Mouse (Mus musculus): Measurements from ENCODE around the gene Ivd. TPM values are rescaled to one million over a fixed set of nuclear protein-coding genes. Genes with fewer than 3 reads are reported as not detected.

Gene Ivd
- 36.8 TPM for polyA plus RNA-seq (2021)

- ChIA-PET POLR2A (interaction anchor here (0.6 to 1.2 kb wide), 3 partner anchors 20 to 115 kb away, joined by 3 to 6 read pairs (median 4); no protein-coding TSS in a partner anchor), CTCF (interaction anchor here (0.9 kb wide), 1 partner anchor 48 kb away, joined by 3 read pairs; the partner anchor contains the start of gene Knstrn)
- ATAC-seq (peak; percentile 92), DNase-seq (ENCODE audit: low read depth, low spot score) (peak; percentile 44)
- in situ Hi-C loops (cut with MboI; ENCODE audit: low pct_unique_long_range_greater_than_20kb): no loop called here
- no peak for TF ChIP-seq CTCF (IDR thresholded peaks at IDR 0.05)
- no peaks in the 10 kb centered on the region for H3K27me3 ChIP-seq
Measured at GRCm38 (mm10) chr2:118861454-118862339, at the start of gene Ivd. Gene Ivd, plus strand, starts transcription at chr2:118861954.

DNA sequence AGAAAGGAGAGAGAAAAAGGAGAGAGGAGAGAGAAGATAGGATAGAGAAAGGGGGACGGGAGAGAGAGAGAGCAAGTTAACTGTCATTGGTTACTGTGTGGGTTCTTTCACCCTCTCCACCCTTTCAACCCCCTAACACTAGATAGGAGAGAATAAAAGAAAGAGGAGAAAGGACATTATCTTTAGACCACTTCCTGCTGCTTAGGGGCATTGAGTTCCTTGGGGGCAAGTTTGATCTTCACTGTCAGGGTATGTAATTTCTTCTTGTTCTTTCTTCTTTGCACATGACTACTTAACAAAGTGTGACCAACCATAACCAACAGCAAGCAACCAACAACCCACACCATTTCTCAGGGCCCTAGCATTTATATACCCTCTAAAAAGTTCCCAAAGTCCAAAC, 49.0 kb upstream of the Ivd start:
- DNase-seq (ENCODE audit: low read depth, low spot score) (no peak), ATAC-seq (no peak)
- ChIA-PET POLR2A (no interaction called here), CTCF (no interaction called here)
- no peak for TF ChIP-seq CTCF (IDR thresholded peaks at IDR 0.05)
- H3K27me3 ChIP-seq: peaks cover 3% of the 10 kb centered on the region
- in situ Hi-C loops (cut with MboI; ENCODE audit: low pct_unique_long_range_greater_than_20kb): no loop called here

DNA sequence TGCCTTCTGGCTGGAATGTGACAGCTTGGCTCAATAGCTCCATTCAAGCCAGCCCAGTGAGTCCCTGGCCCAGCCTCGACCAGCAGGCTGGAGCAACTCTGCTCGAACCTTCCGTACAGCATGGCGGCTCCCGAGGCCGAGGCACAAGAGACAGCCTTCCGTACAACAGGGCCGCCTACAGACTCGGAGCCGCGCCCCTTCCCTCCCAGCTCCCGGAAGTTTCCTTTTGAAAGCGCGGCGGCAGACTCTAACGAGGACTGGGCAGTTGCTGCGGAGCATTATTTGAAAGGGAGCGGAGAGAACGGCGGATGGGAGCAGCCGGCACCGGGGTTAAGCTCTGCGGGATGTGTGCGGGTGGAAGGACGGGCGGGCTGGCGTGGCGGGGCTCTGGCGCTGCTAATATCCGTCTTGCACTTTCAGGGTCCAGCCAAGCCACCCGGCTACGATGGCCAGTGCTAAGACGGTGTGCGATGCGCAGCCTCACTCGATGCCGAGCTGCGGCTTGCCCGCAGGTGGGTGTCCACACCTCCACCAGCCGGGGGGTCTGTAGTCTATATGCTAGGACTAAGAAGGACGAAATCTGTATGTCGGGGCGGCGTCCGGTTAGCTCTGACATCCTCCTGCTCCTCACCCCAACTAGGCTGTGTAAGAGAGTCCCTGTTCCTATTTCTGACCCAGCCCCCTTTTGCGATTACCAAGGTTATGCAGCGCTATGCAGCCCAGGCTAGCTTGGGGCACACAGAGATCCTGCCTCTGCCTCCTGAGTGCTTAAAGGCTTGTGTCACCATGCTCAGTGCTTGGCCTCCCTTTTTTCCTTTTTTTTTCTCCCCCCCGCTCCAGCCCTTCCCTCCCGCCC, 47.5 kb upstream of the Ivd start, which contains the start of gene Knstrn:
TSS of gene Knstrn (plus strand) at position 23 of the 856 bp plus-strand sequence.
- ATAC-seq (peak; percentile 88), DNase-seq (ENCODE audit: low read depth, low spot score) (peak; percentile 20)
- TF ChIP-seq CTCF (IDR thresholded peaks at IDR 0.05): no peak
- in situ Hi-C loops (cut with MboI; ENCODE audit: low pct_unique_long_range_greater_than_20kb): no loop called here
- ChIA-PET POLR2A (interaction anchor here (1.0 kb wide), 1 partner anchor 51 kb away, joined by 3 read pairs; the partner anchor contains the start of gene Ccdc9b), CTCF (interaction anchor here (1.0 to 1.5 kb wide), 2 partner anchors 48 to 50 kb away, joined by 3 read pairs; partner anchors contain the start of gene Ivd)
- peaks cover 3% of the 10 kb centered on the region for H3K27me3 ChIP-seq

- ChIA-PET POLR2A (no interaction called here), CTCF (no interaction called here)
- DNase-seq (ENCODE audit: low read depth, low spot score): no peak
- H3K27me3 ChIP-seq: no peaks in the 10 kb centered on the region
- ATAC-seq: no peak
- in situ Hi-C loops (cut with MboI; ENCODE audit: low pct_unique_long_range_greater_than_20kb): no loop called here
- no peak for TF ChIP-seq CTCF (IDR thresholded peaks at IDR 0.05)
Measured at GRCm38 (mm10) chr2:118822800-118823199, 39.0 kb upstream of the Ivd start.

DNA sequence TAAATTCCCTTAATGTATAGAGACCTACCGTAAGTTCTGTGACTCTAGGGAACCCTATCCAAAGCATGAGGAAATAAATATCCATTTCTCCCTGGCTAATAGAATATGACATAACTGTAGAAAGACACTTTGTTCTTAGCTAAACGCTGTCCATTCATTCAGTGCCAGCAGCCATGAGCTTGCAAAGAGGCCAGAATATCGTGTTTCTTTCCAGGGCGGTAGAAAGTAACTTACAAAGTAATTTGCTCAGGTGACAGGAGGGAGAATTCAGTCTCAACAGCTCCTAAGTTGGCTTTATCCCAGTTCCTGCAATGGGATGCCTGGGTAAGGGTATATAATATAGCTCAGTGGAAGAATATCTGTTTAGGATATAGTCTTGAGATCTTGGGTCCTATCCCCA, 37.4 kb upstream of the Ivd start:
- ChIA-PET CTCF (no interaction called here), POLR2A (no interaction called here)
- ATAC-seq (no peak), DNase-seq (ENCODE audit: low read depth, low spot score) (no peak)
- no peak for TF ChIP-seq CTCF (IDR thresholded peaks at IDR 0.05)
- H3K27me3 ChIP-seq: no peaks in the 10 kb centered on the region
- in situ Hi-C loops (cut with MboI; ENCODE audit: low pct_unique_long_range_greater_than_20kb): no loop called here

- no peak for TF ChIP-seq CTCF (IDR thresholded peaks at IDR 0.05)
- no peak for ATAC-seq
- no peaks in the 10 kb centered on the region for H3K27me3 ChIP-seq
- in situ Hi-C loops (cut with MboI; ENCODE audit: low pct_unique_long_range_greater_than_20kb): no loop called here
- no peak for DNase-seq (ENCODE audit: low read depth, low spot score)
- ChIA-PET CTCF (no interaction called here), POLR2A (no interaction called here)
Measured at GRCm38 (mm10) chr2:118829096-118829495, 32.7 kb upstream of the Ivd start.

- no peak for ATAC-seq
- no peak for TF ChIP-seq CTCF (IDR thresholded peaks at IDR 0.05)
- no peaks in the 10 kb centered on the region for H3K27me3 ChIP-seq
- no peak for DNase-seq (ENCODE audit: low read depth, low spot score)
- ChIA-PET CTCF (interaction anchor here (1.4 kb wide), 1 partner anchor 15 kb away, joined by 3 read pairs; no protein-coding TSS in a partner anchor), POLR2A (no interaction called here)
- in situ Hi-C loops (cut with MboI; ENCODE audit: low pct_unique_long_range_greater_than_20kb): no loop called here
Measured at GRCm38 (mm10) chr2:118834061-118834460, 27.7 kb upstream of the Ivd start.

GRCm38 (mm10) chr2:118835115-118835514, 26.6 kb upstream of the Ivd start:
- ATAC-seq (no peak), DNase-seq (ENCODE audit: low read depth, low spot score) (no peak)
- no peak for TF ChIP-seq CTCF (IDR thresholded peaks at IDR 0.05)
- ChIA-PET CTCF (no interaction called here), POLR2A (no interaction called here)
- H3K27me3 ChIP-seq: no peaks in the 10 kb centered on the region
- in situ Hi-C loops (cut with MboI; ENCODE audit: low pct_unique_long_range_greater_than_20kb): no loop called here

DNA sequence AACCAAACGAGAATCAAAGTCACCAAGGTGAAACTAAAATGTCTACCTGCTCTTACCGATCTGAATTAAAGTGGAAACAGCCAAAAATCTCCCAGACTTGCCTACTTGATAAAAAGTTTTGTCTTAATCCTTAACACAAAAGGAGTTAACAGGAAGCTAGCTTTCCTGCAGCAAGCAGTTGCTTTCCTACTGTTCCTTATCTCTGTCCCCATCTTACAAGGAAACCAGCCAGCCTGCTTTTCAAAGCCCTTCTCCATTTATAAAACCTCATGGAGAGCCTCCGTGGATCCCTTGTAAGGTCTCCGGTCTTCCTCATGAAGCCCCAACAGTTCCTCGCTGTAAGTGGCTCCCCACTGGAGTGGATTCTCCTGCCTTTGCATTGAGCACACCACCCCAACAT, 23.4 kb upstream of the Ivd start:
- CTCF ChIA-PET: no interaction called here

DNA sequence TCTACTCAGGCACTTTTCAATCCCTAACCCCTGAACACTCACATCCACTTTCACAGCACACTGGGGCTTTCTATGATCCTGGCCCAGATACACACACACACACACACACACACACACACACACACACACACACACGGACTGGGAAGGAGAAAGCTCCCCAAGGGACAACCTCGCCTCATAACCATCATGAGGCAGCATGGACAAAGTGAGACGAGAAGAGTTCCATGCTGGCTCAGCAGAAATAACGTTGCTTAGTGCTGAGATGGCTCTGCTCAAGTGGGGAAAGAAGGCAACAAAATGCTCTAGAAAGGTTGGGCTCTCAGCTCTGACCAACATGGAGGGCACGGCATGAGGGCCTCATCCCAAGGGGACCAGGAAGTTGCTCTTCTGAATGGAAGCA, 20.6 kb upstream of the Ivd start:
- TF ChIP-seq CTCF (IDR thresholded peaks at IDR 0.05): no peak
- ATAC-seq: no peak
- ChIA-PET CTCF (interaction anchor here (1.0 kb wide), 1 partner anchor 15 kb away, joined by 3 read pairs; no protein-coding TSS in a partner anchor), POLR2A (interaction anchor here (0.6 kb wide), 1 partner anchor 21 kb away, joined by 3 read pairs; the partner anchor contains the start of gene Ivd)
- DNase-seq (ENCODE audit: low read depth, low spot score): no peak
- H3K27me3 ChIP-seq: no peaks in the 10 kb centered on the region
- in situ Hi-C loops (cut with MboI; ENCODE audit: low pct_unique_long_range_greater_than_20kb): no loop called here

More for the DNA sequence above, 23.4 kb upstream of the Ivd start:
- DNase-seq (ENCODE audit: low read depth, low spot score): no peak
- in situ Hi-C loops (cut with MboI; ENCODE audit: low pct_unique_long_range_greater_than_20kb): no loop called here
- ATAC-seq: no peak
- POLR2A ChIA-PET: interaction anchor here (0.7 kb wide), 1 partner anchor 13 kb away, joined by 3 read pairs; no protein-coding TSS in a partner anchor
- no peaks in the 10 kb centered on the region for H3K27me3 ChIP-seq
- TF ChIP-seq CTCF (IDR thresholded peaks at IDR 0.05): no peak

Measured in Patski (cell line).